Mouse (Mus musculus) 3T3-L1 (cell line): ENCODE results near the gene Pklr.
A peak's percentile ranks its signal among the peaks of the same experiment; 100 is the strongest.

Experiments
- DNase-seq: peaks from one replicate; pipeline ENCODE4 v3.0.0-alpha.2; 2015; ENCODE audit warnings: low read depth, low spot score

Gene Pklr

DNA sequence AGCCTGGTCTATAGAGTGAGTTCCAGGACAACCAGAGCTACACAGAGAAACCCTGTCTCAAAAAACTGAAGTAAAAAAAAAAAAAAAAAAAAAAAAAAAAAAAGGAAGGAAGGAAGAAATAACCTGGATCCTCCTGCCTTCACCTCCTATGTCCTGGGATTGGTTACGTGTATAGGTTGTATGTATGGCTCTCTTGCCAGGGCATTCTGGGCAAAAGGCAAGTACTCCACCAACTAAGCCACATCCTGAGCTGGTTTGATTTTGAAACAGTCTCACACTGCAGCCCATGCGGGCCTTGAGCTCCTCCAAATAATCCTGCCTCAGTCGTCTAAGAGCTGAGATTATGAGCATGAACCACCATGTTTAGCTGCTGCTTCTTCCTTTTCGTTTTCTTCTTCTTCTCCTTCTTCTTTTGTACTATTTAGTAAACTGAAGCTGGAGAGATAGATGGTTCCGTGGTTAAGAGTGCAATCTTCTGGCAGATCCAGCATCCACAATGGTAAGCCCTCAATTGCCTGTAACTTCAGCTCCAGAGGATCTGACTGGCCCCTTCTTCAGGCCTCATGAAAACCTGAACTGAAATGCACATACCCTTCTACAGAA is 27.8 kb downstream of the Pklr start:
- DNase-seq, result peak; percentile 28

DNA sequence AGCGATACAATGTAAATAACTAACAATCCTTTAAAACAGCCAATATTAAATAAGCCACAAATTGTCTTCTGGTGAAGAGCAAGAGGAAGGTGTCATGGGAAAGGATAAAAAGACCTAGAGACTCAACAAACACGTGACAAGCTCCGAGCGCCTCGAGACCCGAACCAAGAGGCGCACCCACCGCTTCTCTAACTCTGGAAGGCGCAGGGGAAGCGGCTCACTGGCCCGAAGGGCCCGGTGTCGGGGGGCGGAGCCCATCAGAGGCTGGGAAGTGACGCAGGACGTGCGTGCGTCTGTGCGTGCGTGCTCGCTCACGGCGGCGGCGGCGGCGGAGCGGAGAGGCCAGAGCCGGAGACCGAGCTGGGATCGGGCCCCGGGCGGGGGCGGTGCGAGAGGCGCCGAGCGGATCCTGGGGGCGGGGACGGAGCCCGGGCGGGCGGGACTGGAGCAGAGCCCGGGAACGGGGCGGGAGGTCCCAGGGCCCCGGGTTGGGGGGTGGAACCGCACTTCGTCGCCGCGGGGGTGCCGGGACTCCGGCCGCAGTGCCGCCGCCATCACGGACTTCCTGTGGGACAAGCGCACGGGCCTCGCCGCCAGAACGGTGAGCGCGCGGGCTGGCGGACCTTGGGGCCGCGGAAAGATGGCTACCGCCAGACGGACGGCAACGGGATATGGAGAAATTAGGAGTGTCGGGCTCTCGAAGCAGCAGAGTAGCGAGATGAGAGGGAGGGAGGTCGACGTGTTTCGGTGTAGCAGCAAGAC is 28.7 kb downstream of the Pklr start, which contains the start of gene Clk2:
Clk2 (plus strand) TSS at position 290 of the 762 bp plus-strand sequence.
- DNase-seq, result peak; percentile 92

DNA sequence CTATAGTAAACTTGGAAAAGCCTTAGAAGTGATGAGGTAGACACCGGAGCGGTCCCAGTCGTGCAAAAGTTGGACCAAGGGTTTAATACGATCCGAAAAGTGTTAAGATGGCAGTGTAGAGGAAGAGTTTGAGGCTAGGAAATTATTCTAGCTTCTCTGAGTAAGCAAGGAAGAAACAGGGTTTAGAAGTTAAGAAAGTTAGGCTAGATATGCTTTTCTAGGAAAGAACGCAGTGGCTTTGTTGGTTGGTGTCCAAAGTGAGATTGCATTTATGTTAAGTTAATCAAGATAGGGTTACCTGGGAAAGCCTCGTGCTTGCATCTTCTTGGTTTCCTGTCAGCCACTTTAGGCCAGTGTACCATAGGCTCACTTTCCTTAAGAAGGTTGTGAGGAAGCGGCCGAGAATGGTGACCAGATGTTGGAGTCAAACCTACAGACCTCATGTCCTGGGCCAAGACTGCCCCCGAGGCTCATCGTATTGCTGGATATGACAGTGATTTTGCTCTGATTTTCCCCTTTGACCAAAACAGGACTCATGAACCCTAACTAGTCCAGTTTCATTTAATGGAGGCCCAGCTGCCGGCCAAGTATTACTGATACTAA is 29.4 kb downstream of the Pklr start:
- peak; percentile 57 for DNase-seq

DNA sequence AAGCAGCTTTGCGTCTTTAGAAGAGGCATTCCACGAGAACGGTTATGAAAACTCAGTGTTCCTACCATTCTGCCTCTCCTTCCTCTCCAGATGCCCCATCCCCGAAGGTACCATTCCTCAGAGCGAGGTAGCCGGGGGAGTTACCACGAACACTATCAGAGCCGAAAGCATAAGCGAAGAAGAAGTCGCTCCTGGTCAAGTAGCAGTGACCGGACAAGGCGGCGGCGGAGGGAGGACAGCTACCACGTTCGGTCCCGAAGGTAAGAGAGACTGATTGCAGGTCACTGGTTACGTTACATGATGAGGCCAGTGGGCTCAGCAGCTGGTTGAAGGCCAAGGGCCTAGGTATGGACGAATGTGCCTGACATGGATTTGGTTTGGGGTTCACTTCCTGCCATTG is 31.0 kb downstream of the Pklr start:
- DNase-seq, result no peak

DNA sequence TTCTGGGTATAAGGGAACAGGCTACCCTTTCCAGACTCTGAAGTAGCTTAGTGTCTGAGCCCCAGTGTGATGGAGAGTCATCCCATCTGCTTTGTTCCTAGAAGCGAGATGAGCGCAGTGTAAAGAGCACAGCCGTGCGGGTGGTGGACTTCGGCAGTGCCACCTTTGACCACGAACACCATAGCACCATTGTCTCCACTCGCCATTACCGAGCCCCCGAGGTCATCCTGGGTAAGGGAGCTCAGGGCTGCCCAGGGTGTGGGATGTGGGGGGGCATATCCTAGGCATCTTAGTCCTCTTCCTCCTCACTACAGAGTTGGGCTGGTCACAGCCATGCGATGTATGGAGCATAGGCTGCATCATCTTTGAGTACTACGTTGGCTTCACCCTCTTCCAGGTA is 38.9 kb downstream of the Pklr start:
- no peak for DNase-seq

DNA sequence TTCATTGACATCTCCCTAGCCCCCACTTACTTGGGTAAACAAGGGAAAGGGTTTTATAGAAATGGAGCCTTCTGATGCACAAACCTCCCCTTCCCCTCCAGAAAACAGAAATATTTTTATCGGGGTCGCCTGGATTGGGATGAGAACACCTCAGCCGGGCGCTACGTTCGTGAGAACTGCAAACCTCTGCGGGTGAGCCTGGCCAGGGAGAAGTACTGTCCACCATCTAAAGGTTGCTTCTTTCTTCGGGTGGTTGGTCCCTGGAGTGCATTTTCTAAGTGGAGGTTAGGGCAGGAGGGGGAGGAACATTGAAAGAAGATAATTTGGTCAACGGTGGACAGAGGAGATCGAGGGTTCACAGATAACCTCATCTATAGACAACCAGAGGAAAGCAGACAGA is 39.6 kb downstream of the Pklr start:
- DNase-seq, result no peak

DNA sequence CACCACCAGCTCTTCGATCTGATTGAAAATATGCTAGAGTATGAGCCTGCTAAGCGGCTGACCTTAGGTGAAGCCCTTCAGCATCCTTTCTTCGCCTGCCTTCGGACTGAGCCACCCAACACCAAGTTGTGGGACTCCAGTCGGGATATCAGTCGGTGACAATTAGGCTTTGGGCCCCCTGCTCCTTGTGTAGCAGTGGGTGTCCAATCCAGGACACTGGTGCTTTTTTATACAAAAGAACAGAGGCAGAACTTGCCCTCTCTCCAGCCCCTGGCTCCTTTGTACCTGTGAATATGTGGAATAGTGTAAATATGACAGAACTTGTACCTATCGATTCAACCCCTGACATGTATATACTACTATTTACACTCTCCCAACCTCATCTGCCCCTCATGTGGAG is 40.5 kb downstream of the Pklr start:
- no peak for DNase-seq

DNA sequence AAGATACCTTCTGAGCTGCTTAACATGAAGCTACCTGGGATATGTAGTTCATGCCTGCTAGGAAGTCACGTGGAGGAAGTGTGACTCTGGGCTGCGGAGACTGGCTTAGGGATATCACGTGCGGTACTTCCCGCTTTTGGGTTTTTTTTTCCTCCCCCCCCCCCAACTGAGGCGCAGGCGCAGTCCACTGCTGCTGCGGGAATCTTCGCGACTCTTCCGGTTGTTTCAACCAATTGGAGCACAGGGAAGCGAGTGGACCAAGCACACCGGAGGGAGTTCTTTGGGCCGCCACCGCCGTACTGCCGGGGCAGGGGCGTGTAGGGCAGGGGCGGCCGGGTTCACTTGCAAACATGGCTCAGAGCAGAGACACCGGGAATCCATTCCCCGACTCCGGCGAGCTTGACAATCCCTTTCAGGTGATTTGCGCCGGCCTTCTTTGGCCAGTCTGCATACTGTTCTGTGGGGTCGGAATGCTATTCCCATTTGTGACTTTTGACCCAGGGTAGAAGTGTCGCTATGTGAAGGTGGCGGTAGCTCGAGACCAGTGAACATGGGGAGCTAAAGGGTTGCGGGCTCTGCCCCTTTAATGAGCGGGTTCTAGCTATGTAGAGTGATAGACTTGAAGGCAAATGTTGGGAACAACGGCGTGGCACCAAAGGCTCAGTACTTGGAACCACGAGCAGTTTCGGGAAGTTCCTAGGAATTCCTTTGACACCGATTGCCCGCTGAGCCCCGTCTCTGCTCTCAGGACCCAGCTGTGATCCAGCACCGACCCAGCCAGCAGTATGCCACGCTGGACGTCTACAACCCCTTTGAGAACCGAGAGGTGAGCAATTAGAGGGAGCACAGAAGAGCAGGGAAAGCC is 41.5 kb downstream of the Pklr start, which contains the start of gene Scamp3:
Scamp3 (plus strand) TSS at position 232 of the 865 bp plus-strand sequence.
- DNase-seq, result peak; percentile 98

DNA sequence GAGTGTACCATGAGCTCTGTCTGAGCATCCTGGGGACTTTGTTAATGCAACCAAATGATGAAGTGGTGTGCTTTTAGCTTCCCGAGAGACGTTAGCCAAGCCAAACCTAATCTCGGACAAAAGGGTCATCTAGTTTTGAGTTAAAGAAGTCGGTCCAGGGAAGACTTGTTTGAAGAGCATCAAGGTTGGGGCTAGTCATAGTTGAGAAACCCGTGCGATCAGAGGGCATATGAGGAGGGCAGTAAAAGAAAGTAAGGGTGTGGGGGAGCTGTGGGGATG is 42.1 kb downstream of the Pklr start:
- DNase-seq, result peak; percentile 33

DNA sequence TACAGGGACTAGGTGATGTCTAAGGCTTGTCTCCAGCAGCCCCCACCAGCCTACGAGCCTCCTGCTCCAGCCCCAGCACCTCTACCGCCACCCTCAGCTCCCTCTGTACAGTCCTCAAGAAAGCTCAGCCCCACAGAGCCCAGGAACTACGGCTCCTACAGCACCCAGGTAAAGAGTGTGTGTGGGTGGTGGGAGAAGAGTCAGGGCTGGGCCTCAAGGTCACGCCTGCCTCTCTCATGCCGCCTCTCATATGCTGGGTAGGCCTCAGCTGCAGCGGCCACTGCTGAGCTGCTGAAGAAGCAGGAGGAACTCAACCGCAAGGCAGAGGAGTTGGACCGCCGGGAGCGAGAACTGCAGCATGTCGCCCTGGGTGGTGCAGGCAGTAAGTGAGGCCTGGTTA is 43.1 kb downstream of the Pklr start:
- DNase-seq, result no peak

DNA sequence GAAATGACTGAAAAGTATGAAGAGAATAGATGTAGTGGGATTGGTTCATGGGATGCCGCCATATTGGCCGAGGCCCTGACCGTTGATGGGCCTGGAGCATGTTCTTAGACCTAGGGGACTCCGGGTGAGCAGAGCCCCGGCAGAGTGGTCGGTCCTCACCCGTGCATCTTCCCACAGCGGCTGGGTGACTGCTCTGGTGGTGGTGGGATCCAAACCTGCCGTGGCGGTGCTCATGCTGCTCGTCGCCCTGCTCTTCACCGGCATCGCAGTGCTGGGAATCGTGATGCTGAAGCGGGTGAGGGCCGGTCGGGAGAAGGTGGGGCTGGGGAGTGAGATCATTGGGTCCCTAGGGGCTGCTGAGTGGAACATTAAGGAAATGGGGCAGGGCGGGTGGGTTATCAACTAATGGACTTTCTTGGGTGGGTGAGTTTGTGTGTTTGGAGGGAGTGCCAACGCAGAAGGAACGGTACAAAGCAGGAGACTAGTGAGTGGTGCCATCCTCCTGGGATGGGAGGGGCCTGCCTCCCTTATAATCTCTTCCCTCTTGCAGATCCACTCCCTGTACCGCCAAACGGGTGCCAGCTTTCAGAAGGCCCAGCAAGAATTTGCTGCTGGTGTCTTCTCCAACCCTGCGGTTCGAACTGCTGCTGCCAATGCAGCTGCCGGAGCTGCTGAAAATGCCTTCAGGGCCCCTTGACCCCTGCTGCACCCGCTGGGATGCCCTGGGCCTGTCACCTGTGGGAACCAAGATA is 46.0 kb downstream of the Pklr start:
- DNase-seq, result no peak

DNA sequence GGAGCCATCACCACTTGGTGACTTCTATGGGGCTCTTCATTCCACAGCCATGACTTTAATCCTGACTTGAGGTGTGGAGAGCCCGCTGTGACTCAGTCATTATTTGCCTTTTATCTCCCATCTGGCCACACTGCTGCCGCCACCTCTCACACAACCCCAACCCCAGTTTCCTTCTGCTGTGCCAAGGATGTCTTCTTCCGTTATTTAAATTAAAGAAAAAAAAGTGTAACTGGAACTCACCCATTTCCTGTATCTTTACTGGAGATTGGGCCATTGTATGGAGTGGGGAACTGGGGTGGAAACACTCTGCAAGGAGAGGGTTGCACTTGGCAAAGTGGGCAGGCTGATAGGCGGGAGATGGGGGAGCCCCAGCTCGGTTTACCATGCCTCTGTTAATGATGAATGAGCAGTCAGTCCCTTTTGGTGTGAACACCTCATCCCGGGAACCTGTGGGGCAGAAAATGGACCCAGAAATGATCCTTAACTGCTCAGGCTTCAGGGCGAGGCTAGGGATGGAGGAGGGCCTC is 46.7 kb downstream of the Pklr start:
- DNase-seq, result no peak

DNA sequence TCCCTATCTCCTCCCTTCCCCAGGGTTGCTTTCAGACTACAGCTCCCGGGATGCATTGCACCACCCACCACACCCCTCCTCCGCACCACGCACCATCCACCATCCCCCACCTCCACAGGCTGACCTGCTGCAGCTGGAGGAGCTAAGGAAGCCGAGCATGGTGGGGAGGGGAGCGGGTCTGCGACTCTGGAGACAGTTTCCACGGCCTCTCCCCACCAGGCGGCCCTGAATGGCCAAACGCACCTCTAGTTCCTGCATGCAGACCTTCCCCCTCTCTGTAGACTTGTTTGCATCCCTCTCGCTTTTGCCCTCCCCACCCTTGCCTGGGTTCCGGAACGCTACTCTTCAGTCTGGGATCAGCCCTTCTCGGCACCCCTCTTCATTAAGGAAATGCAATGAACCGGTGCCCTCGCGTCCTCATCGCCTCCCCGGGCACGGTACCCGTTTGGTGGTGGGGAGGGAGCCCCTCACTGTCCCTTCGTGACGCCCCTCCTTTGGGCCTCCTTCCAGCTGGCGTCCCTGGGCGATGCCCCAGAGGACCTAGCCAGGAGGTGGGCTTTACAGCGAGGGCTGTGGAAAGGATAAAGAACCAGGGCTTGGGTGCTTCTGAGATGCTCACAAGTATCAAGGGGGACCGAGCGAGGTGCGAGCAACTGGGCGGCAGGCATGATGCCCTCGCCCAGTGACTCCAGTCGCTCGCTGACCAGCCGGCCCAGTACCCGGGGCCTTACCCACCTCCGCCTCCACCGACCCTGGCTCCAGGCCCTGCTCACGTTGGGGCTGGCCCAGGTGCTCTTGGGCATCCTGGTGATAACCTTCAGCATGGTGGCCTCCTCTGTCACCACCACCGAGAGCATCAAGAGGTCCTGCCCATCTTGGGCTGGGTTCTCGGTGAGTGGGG is 47.4 kb downstream of the Pklr start, which contains the start of gene Fam189b:
Fam189b (plus strand) TSS at position 86 of the 901 bp plus-strand sequence.
- peak; percentile 51 for DNase-seq

DNA sequence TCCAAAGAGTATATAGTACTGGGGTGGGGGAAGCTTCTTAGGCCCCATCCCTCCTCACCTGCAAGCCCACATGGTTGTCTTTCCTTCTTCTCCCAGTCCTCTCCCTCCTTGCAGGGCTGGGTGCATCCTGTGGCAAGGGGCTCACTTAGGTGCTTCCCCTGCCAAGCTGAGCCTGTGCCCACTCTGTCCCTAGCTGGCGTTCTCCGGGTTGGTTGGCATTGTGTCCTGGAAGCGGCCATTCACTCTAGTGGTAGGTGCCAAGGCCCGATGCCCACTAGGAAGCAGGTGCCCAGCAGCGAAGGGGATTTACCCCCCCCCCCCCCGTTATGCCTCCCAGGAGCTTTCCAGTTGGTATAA is 48.0 kb downstream of the Pklr start:
- no peak for DNase-seq

DNA sequence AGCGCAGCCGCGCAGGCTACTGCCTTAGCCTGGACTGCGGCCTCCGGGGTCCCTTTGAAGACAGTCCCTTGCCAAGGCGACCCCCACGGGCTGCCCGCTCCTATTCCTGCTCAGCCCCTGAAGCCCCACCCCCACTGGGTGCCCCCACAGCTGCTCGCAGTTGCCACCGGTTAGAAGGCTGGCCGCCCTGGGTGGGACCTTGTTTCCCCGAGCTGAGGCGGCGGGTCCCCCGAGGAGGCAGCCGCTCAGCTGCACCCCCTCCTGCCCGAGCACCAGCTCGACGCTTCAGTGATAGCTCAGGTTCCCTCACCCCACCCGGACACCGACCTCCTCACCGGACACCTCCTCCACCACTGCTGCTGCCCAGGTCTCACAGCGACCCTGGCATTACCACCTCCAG is 51.3 kb downstream of the Pklr start:
- DNase-seq, result no peak

DNA sequence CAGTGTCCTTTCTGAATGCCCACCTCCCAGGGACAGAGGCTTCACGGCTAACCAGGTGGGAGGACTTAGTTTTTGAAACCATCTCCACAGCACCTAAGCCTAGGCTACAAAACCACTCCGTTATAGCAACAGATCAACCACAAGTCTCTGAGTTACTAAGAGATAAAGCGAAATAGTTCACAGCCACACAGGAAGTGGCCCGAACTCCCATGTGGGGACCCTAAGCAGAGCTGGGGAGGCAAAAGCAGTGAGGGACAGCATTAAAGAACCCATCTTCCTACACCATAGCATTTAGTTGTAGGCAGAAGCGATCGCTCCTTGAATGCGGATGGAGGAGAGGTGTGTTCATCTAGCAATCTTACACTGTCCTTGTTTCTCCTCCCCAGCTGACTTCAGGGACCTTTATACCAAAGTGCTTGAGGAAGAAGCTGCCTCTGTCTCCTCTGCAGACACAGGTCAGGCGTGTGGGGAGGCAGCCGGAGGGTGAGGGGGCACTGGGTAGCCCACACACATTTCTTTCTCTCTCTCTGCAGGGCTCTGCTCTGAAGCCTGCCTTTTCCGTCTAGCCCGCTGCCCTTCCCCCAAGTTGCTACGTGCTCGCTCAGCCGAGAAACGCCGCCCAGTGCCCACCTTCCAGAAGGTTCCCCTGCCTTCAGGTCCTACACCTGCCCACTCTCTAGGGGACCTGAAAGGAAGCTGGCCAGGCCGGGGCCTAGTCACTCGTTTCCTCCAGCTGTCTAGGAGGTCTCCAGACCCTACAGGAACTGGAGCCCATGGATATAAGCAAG is 51.9 kb downstream of the Pklr start:
- DNase-seq, result no peak

DNA sequence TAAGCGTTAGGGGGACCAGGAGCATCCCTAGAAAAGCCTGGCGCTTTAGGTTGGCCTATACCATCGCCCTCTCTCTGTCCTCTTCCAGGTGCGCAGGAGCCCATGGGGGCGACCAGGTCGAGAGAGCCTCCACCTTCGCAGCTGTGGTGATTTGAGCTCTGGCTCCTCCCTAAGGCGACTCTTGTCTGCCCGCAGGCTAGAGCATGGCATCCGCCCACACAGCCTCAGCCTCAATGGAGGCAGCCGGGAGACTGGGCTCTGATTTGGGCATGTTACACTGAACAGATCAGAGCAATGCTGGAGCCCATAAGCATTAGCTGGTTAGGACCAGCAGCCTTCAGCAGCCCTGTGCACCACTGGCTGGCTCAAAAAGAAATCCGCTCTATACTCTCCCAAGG is 52.5 kb downstream of the Pklr start:
- no peak for DNase-seq

DNA sequence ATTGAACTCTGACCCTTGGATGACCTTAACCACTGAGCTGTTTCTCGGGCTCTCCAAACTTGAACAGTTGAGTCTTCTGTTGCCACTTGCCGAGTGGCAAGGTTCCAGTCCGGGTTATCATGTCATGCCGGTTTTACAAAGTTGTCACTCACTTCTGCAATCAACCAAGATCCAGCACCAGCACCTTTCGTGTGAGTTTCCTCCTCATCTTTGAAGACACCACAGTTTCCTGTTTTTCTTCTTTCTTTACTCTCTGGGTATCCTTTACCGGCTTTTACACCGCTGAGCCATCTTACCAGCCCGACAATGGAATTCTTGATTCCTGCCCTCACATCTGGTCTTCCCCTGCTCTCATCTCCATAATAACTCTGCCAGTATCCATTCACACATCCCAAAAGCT is 54.5 kb downstream of the Pklr start:
- no peak for DNase-seq

DNA sequence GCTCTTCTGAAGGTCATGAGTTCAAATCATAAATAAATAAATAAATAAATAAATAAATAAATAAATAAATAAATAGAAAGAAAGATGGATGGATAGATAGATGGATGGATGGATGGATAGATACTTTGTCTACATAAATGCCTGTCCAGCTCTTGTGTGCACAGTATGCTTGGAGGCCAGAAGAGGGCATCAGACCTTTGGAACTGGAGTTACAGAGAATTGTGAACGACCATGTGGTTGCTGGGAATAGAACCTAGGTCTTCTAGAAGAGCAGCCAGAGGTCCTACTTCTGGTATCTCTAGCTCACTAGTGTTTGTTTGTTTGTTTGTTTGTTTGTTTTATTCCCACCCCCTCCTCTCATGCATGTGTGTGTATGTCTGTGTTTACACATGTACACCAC is 57.4 kb downstream of the Pklr start:
- DNase-seq, result no peak
